Mouse (Mus musculus) midbrain, embryonic 10.5 days (tissue): ENCODE measurements around the gene Lypd6b. TPM values are rescaled to one million over a fixed set of nuclear protein-coding genes. Genes with fewer than 3 reads are reported as not detected.
A peak's percentile ranks its signal among the peaks of the same experiment; 100 is the strongest.

Experiments used
- DNase-seq: peaks from one replicate; pipeline ENCODE4 v3.0.0-alpha.2; 2017; ENCODE audit warnings: low spot score
- H3K27ac ChIP-seq: fragments of 300-500 bp; sonication (generic); replicated peaks from 2 replicates; pipeline ENCODE4 v1.5.1; 2016; ENCODE audit warnings: mild to moderate bottlenecking
- H3K27me3 ChIP-seq: fragments of 300-500 bp; sonication (generic); 2 replicates; pipeline ENCODE4 v1.6.1; 2016; ENCODE audit warnings: low read depth, mild to moderate bottlenecking; ENCODE audit not compliant: poor library complexity, severe bottlenecking
- H3K36me3 ChIP-seq: fragments of 300-500 bp; sonication (generic); 2 replicates; pipeline ENCODE4 v1.6.1; 2016; ENCODE audit warnings: mild to moderate bottlenecking, moderate library complexity
- H3K4me1 ChIP-seq: fragments of 300-500 bp; sonication (generic); 2 replicates; pipeline ENCODE4 v1.6.1; 2016
- H3K4me3 ChIP-seq: fragments of 300-500 bp; sonication (generic); 2 replicates; pipeline ENCODE4 v1.5.1; 2016; ENCODE audit warnings: mild to moderate bottlenecking, moderate library complexity
- H3K9me3 ChIP-seq: fragments of 300-500 bp; sonication (generic); replicated peaks from 2 replicates; pipeline ENCODE4 v1.6.1; 2016; ENCODE audit warnings: mild to moderate bottlenecking
- WGBS: fragments of 180-500 bp; shearing (Covaris S2); methylation state at CpG from one replicate; pipeline ENCODE4 v1.1.7; 2016; 5-methylcytosine and 5-hydroxymethylcytosine counted together
- polyA plus RNA-seq: library from polyadenylated mRNA; unstranded; fragments of >200 nt; fragmentation: Nextera tagmentation; extraction: Ambion mirVana; gene quantifications from 2 replicates; pipeline ENCODE4 v1.2.1, GENCODE M21; 2016

The Lypd6b gene
- polyA plus RNA-seq, 1 experiment from 2014 or later: 0.93 TPM

- peaks cover 4% of the 10 kb centered on the region; the same call in 1 of the 2 replicates for H3K4me1 ChIP-seq
- no peak overlapping the region for H3K27ac ChIP-seq
- WGBS: 91% methylated on average over 11 of the region's 11 CpGs
- H3K9me3 ChIP-seq: no peaks in the 10 kb centered on the region
- no peak for DNase-seq
- H3K27me3 ChIP-seq: no peaks in the 10 kb centered on the region
- H3K4me3 ChIP-seq: no peak overlapping the region
- peaks cover 94% of the 10 kb centered on the region for H3K36me3 ChIP-seq
Observed at GRCm38 (mm10) chr2:49749730-49750576, 37.5 kb upstream of the Lypd6b start.

GRCm38 (mm10) chr2:49751544-49752210 lies 35.8 kb upstream of the Lypd6b start:
- 89% methylated on average over 10 of the region's 10 CpGs for WGBS

GRCm38 (mm10) chr2:49752211-49752607 lies 35.3 kb upstream of the Lypd6b start:
- Histone ChIP-seq H3K4me3 (no peak overlapping the region), H3K27me3 (no peaks in the 10 kb centered on the region), H3K4me1 (no peaks in the 10 kb centered on the region), H3K27ac (no peak overlapping the region), H3K36me3 (peaks cover 94% of the 10 kb centered on the region), H3K9me3 (no peaks in the 10 kb centered on the region)
- 93% methylated on average over 8 of the region's 8 CpGs for WGBS
- DNase-seq: no peak

More at GRCm38 (mm10) chr2:49751544-49752210, 35.8 kb upstream of the Lypd6b start:
- H3K27me3 ChIP-seq: no peaks in the 10 kb centered on the region
- no peaks in the 10 kb centered on the region for H3K9me3 ChIP-seq
- H3K27ac ChIP-seq: no peak overlapping the region
- H3K4me1 ChIP-seq: no peaks in the 10 kb centered on the region
- H3K4me3 ChIP-seq: no peak overlapping the region
- peaks cover 94% of the 10 kb centered on the region for H3K36me3 ChIP-seq
- DNase-seq: no peak

GRCm38 (mm10) chr2:49753062-49753461 lies 34.4 kb upstream of the Lypd6b start:
- H3K36me3 ChIP-seq: peaks cover 94% of the 10 kb centered on the region
- H3K4me3 ChIP-seq: no peak overlapping the region
- H3K4me1 ChIP-seq: no peaks in the 10 kb centered on the region
- no peak overlapping the region for H3K27ac ChIP-seq
- H3K9me3 ChIP-seq: no peaks in the 10 kb centered on the region
- DNase-seq: no peak
- 96% methylated on average over 3 of the region's 3 CpGs for WGBS
- H3K27me3 ChIP-seq: no peaks in the 10 kb centered on the region

- 58% methylated on average over 2 of the region's 2 CpGs for WGBS
Observed at GRCm38 (mm10) chr2:49755054-49755453, 32.4 kb upstream of the Lypd6b start.

GRCm38 (mm10) chr2:49757616-49758015 lies 29.9 kb upstream of the Lypd6b start:
- Histone ChIP-seq H3K4me1 (no peaks in the 10 kb centered on the region), H3K27me3 (no peaks in the 10 kb centered on the region), H3K36me3 (peaks cover 98% of the 10 kb centered on the region), H3K27ac (no peak overlapping the region), H3K4me3 (no peak overlapping the region), H3K9me3 (no peaks in the 10 kb centered on the region)
- DNase-seq: no peak
- 94% methylated on average over 7 of the region's 7 CpGs for WGBS

More at GRCm38 (mm10) chr2:49755054-49755453, 32.4 kb upstream of the Lypd6b start:
- Histone ChIP-seq H3K9me3 (no peaks in the 10 kb centered on the region), H3K4me3 (no peak overlapping the region), H3K27me3 (no peaks in the 10 kb centered on the region), H3K36me3 (peaks cover 98% of the 10 kb centered on the region), H3K4me1 (no peaks in the 10 kb centered on the region), H3K27ac (no peak overlapping the region)
- peak; percentile 34 for DNase-seq

GRCm38 (mm10) chr2:49764331-49764946 lies 23.0 kb upstream of the Lypd6b start:
- 54% methylated on average over 7 of the region's 7 CpGs for WGBS
- peak; percentile 58 for DNase-seq
- H3K27me3 ChIP-seq: no peaks in the 10 kb centered on the region
- peaks cover 3% of the 10 kb centered on the region; the same call in 1 of the 2 replicates for H3K4me1 ChIP-seq
- no peak overlapping the region for H3K27ac ChIP-seq
- peaks cover 87% of the 10 kb centered on the region for H3K36me3 ChIP-seq
- H3K4me3 ChIP-seq: no peak overlapping the region
- no peaks in the 10 kb centered on the region for H3K9me3 ChIP-seq

- H3K27me3 ChIP-seq: no peaks in the 10 kb centered on the region
- H3K27ac ChIP-seq: no peak overlapping the region
- no peak overlapping the region for H3K4me3 ChIP-seq
- peaks cover 73% of the 10 kb centered on the region for H3K36me3 ChIP-seq
- no peaks in the 10 kb centered on the region for H3K9me3 ChIP-seq
- DNase-seq: no peak
- peaks cover 3% of the 10 kb centered on the region; the same call in 1 of the 2 replicates for H3K4me1 ChIP-seq
- 82% methylated on average over 2 of the region's 2 CpGs for WGBS
Observed at GRCm38 (mm10) chr2:49768916-49769315, 18.6 kb upstream of the Lypd6b start.

GRCm38 (mm10) chr2:49770440-49770839 lies 17.0 kb upstream of the Lypd6b start:
- H3K4me3 ChIP-seq: no peak overlapping the region
- no peaks in the 10 kb centered on the region for H3K27me3 ChIP-seq
- H3K36me3 ChIP-seq: peaks cover 77% of the 10 kb centered on the region
- DNase-seq: no peak
- H3K9me3 ChIP-seq: no peaks in the 10 kb centered on the region
- peaks cover 3% of the 10 kb centered on the region; the same call in 1 of the 2 replicates for H3K4me1 ChIP-seq
- H3K27ac ChIP-seq: no peak overlapping the region
- 84% methylated on average over 5 of the region's 5 CpGs for WGBS

GRCm38 (mm10) chr2:49771172-49771571 lies 16.3 kb upstream of the Lypd6b start:
- peaks cover 73% of the 10 kb centered on the region for H3K36me3 ChIP-seq
- no peaks in the 10 kb centered on the region for H3K27me3 ChIP-seq
- H3K4me1 ChIP-seq: peaks cover 3% of the 10 kb centered on the region; the same call in 1 of the 2 replicates
- DNase-seq: no peak
- H3K27ac ChIP-seq: no peak overlapping the region
- 82% methylated on average over 11 of the region's 11 CpGs for WGBS
- no peak overlapping the region for H3K4me3 ChIP-seq
- no peaks in the 10 kb centered on the region for H3K9me3 ChIP-seq

GRCm38 (mm10) chr2:49773194-49773931 lies 14.1 kb upstream of the Lypd6b start:
- H3K27me3 ChIP-seq: no peaks in the 10 kb centered on the region
- no peak overlapping the region for H3K4me3 ChIP-seq
- WGBS: 87% methylated on average over 10 of the region's 10 CpGs
- H3K4me1 ChIP-seq: peaks cover 6% of the 10 kb centered on the region; the same call in 1 of the 2 replicates
- H3K27ac ChIP-seq: no peak overlapping the region
- H3K36me3 ChIP-seq: peaks cover 51% of the 10 kb centered on the region
- no peak for DNase-seq
- H3K9me3 ChIP-seq: no peaks in the 10 kb centered on the region

- DNase-seq: no peak
- Histone ChIP-seq H3K4me1 (peaks cover 4% of the 10 kb centered on the region; the same call in 1 of the 2 replicates), H3K36me3 (peaks cover 43% of the 10 kb centered on the region), H3K9me3 (no peaks in the 10 kb centered on the region), H3K27ac (no peak overlapping the region), H3K27me3 (no peaks in the 10 kb centered on the region), H3K4me3 (no peak overlapping the region)
Observed at GRCm38 (mm10) chr2:49774180-49774579, 13.3 kb upstream of the Lypd6b start.
